Mouse (Mus musculus): ENCODE measurements around the gene Msi2.

The Msi2 gene

GRCm38 (mm10) chr11:88356598-88357290 lies 361.6 kb downstream of the Msi2 start:
- DNase-seq (ENCODE audit: low spot score): no peak

GRCm38 (mm10) chr11:88356016-88356415 lies 362.3 kb downstream of the Msi2 start:
- DNase-seq (ENCODE audit: low spot score): no peak

- DNase-seq (ENCODE audit: low spot score): no peak
Observed at GRCm38 (mm10) chr11:88354771-88355170, 363.5 kb downstream of the Msi2 start.

- no peak for DNase-seq (ENCODE audit: low spot score)
Observed at GRCm38 (mm10) chr11:88351722-88352473, 366.4 kb downstream of the Msi2 start.

GRCm38 (mm10) chr11:88348690-88349089 lies 369.6 kb downstream of the Msi2 start:
- no peak for DNase-seq (ENCODE audit: low spot score)

GRCm38 (mm10) chr11:88348056-88348455 lies 370.3 kb downstream of the Msi2 start:
- DNase-seq (ENCODE audit: low spot score): no peak

GRCm38 (mm10) chr11:88346066-88346465 lies 372.2 kb downstream of the Msi2 start:
- DNase-seq (ENCODE audit: low spot score): no peak

GRCm38 (mm10) chr11:88337926-88338325 lies 380.4 kb downstream of the Msi2 start:
- no peak for DNase-seq (ENCODE audit: low spot score)

GRCm38 (mm10) chr11:88334893-88335292 lies 383.4 kb downstream of the Msi2 start:
- DNase-seq (ENCODE audit: low spot score): no peak

- DNase-seq (ENCODE audit: low spot score): peak; percentile 58
Observed at GRCm38 (mm10) chr11:88332309-88332934, 385.9 kb downstream of the Msi2 start.

- DNase-seq (ENCODE audit: low spot score): peak; percentile 36
Observed at GRCm38 (mm10) chr11:88331722-88332121, 386.6 kb downstream of the Msi2 start.

GRCm38 (mm10) chr11:88330799-88331198 lies 387.5 kb downstream of the Msi2 start:
- DNase-seq (ENCODE audit: low spot score): peak; percentile 84

- DNase-seq (ENCODE audit: low spot score): no peak
Observed at GRCm38 (mm10) chr11:88328813-88329595, 389.3 kb downstream of the Msi2 start.

- no peak for DNase-seq (ENCODE audit: low spot score)
Observed at GRCm38 (mm10) chr11:88327016-88327415, 391.3 kb downstream of the Msi2 start.

- no peak for DNase-seq (ENCODE audit: low spot score)
Observed at GRCm38 (mm10) chr11:88318850-88319249, 399.5 kb downstream of the Msi2 start.

GRCm38 (mm10) chr11:88315393-88315792 lies 402.9 kb downstream of the Msi2 start:
- no peak for DNase-seq (ENCODE audit: low spot score)

- DNase-seq (ENCODE audit: low spot score): no peak
Observed at GRCm38 (mm10) chr11:88314471-88314870, 403.8 kb downstream of the Msi2 start.

GRCm38 (mm10) chr11:88313512-88313911 lies 404.8 kb downstream of the Msi2 start:
- no peak for DNase-seq (ENCODE audit: low spot score)

- DNase-seq (ENCODE audit: low spot score): no peak
Observed at GRCm38 (mm10) chr11:88311606-88312005, 406.7 kb downstream of the Msi2 start.

GRCm38 (mm10) chr11:88310773-88311172 lies 407.5 kb downstream of the Msi2 start:
- DNase-seq (ENCODE audit: low spot score): no peak

- no peak for DNase-seq (ENCODE audit: low spot score)
Observed at GRCm38 (mm10) chr11:88309059-88309700, 409.1 kb downstream of the Msi2 start.
